Mouse (Mus musculus) neural tube, embryonic 12.5 days (tissue): ENCODE measurements around the gene Golga3. TPM values are rescaled to one million over a fixed set of nuclear protein-coding genes. Genes with fewer than 3 reads are reported as not detected.

Experiments used
- ATAC-seq: fragments of 200-750 bp; cut with Nextera tagmentation; 2 replicates; pipeline ENCODE4 v1.8.0; 2017; ENCODE audit warnings: low read depth, mild to moderate bottlenecking, moderate TSS enrichment, moderate library complexity; ENCODE audit not compliant: low FRiP score
- H3K27ac ChIP-seq: fragments of 300-500 bp; sonication (generic); 2 replicates; pipeline ENCODE4 v1.5.1; 2016
- H3K27me3 ChIP-seq: fragments of 300-500 bp; sonication (generic); replicated peaks from 2 replicates; pipeline ENCODE4 v1.6.1; 2016; ENCODE audit warnings: mild to moderate bottlenecking
- H3K36me3 ChIP-seq: fragments of 300-500 bp; sonication (generic); 2 replicates; pipeline ENCODE4 v1.6.1; 2016; ENCODE audit warnings: mild to moderate bottlenecking
- H3K4me1 ChIP-seq: fragments of 300-500 bp; sonication (generic); 2 replicates; pipeline ENCODE4 v1.6.1; 2016
- H3K4me2 ChIP-seq: fragments of 300-500 bp; sonication (generic); replicated peaks from 2 replicates; pipeline ENCODE4 v1.6.1; 2016; ENCODE audit warnings: mild to moderate bottlenecking
- H3K4me3 ChIP-seq: fragments of 300-500 bp; sonication (generic); 2 replicates; pipeline ENCODE4 v1.5.1; 2016
- H3K9ac ChIP-seq: fragments of 300-500 bp; sonication (generic); 2 replicates; pipeline ENCODE4 v1.6.1; 2016; ENCODE audit warnings: mild to moderate bottlenecking
- H3K9me3 ChIP-seq: fragments of 300-500 bp; sonication (generic); 2 replicates; pipeline ENCODE4 v1.6.1; 2016; ENCODE audit warnings: mild to moderate bottlenecking
- WGBS: fragments of 180-500 bp; shearing (Covaris S2); methylation state at CpG from one replicate; pipeline ENCODE4 v1.1.7; 2016; 5-methylcytosine and 5-hydroxymethylcytosine counted together
- polyA plus RNA-seq: library from polyadenylated mRNA; unstranded; fragments of >200 nt; fragmentation: Nextera tagmentation; extraction: Ambion mirVana; gene quantifications from 2 replicates; pipeline ENCODE4 v1.2.1, GENCODE M21; 2016

The Golga3 gene
- polyA plus RNA-seq, 1 experiment from 2014 or later = 23.0 TPM

GRCm38 (mm10) chr5:110244091-110244490 is 67.6 kb downstream of the Golga3 start:
- WGBS = 88% methylated on average over 2 of the region's 2 CpGs
- H3K27ac ChIP-seq = no peak overlapping the region
- H3K9ac ChIP-seq = no peak overlapping the region
- H3K27me3 ChIP-seq = no peaks in the 10 kb centered on the region
- no peak overlapping the region for H3K4me2 ChIP-seq
- H3K9me3 ChIP-seq = no peaks in the 10 kb centered on the region
- H3K4me1 ChIP-seq = no peaks in the 10 kb centered on the region
- H3K4me3 ChIP-seq = no peak overlapping the region
- ATAC-seq = no peak
- peaks cover 84% of the 10 kb centered on the region for H3K36me3 ChIP-seq

- H3K36me3 ChIP-seq = peaks cover 32% of the 10 kb centered on the region
- ATAC-seq = no peak
Observed at GRCm38 (mm10) chr5:110266941-110267340, 90.4 kb downstream of the Golga3 start.

DNA sequence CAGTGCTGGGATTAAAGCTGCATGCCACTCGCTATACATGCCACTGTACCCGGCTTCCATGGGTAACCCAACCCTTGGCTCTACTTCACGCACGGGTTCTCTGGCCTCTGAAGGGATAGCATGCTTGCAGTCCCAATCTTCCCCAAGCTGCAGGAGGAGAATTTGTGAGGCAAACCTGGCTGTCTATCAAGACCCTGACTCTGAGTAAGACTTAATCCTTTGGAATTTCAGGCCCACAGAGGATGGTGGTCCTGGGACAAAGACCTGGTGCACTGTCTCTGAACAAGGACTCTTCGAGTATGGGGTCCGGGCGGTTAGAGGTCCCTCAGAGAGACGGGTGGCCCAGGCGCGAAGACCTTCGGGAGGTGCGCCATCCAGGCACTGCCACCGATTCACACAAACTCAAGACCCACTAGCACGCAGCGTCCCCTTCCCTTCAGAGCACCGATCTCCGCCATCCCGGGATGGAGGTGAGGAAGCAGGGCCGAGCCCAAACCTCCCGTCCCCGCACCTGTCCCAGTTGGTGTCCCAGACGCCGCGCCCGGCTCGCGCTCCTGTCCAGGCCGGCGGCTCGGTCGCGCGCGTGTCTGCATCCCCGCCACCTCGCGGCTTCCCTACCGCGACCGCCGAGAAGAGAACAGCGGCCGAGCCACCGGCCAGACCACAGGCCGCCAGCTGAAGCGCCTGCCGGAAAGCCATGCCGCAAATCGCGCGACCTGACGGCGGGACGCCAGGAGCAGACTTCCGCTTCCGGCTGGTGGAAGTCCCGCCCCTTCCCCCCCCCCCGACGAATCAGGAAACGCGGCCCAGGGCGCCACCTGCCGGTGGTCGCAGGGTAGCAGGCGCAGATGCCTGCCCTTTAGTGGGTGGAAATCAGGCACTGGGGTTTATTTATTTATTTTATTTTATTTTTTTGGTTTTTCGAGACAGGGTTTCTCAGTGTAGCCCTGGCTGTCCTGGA is 92.9 kb downstream of the Golga3 start, which contains the start of gene Pgam5:
TSS of gene Pgam5 (minus strand) at position 773 of the 961 bp plus-strand sequence.
- peaks cover 8% of the 10 kb centered on the region for H3K4me1 ChIP-seq
- peak; percentile 90 for ATAC-seq
- peak within 1 kb of the TSS; percentile 98 for H3K4me3 ChIP-seq
- WGBS = under 1% methylated on average over 66 of the region's 66 CpGs
- peak within 1 kb of the TSS; percentile 84 for H3K4me2 ChIP-seq
- no peak within 1 kb of the TSS for H3K27ac ChIP-seq
- no peaks in the 10 kb centered on the region for H3K27me3 ChIP-seq
- H3K9ac ChIP-seq = peak within 1 kb of the TSS; percentile 89
- H3K9me3 ChIP-seq = no peaks in the 10 kb centered on the region
- H3K36me3 ChIP-seq = peaks cover 30% of the 10 kb centered on the region

More at GRCm38 (mm10) chr5:110266941-110267340, 90.4 kb downstream of the Golga3 start:
- Histone ChIP-seq H3K4me3 (no peak overlapping the region), H3K4me2 (no peak overlapping the region), H3K27ac (no peak overlapping the region), H3K4me1 (peaks cover 8% of the 10 kb centered on the region), H3K27me3 (no peaks in the 10 kb centered on the region), H3K9ac (no peak overlapping the region), H3K9me3 (no peaks in the 10 kb centered on the region)
- WGBS = 91% methylated on average over 4 of the region's 4 CpGs

DNA sequence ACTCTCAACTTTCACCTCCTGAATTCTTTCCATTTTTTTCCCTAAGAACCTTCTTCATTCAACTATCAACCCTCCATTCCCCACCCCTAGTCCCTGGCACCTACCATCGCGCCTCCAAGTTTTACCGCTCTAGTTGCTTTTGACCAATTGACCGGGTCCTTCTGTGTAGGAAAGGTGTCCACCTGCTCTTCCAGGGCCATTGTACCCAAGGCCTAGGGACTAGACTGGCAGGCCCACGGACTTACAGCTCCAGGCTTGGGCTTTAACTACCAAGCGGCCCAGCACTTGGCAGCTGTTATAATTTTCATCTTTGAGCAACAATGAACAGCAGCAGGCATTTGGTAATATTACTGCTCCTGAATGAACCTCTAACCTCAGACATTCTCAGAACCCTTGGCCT is 93.7 kb downstream of the Golga3 start:
- H3K9ac ChIP-seq = no peak overlapping the region
- peaks cover 22% of the 10 kb centered on the region for H3K36me3 ChIP-seq
- H3K27ac ChIP-seq = no peak overlapping the region
- H3K4me3 ChIP-seq = no peak overlapping the region
- peaks cover 8% of the 10 kb centered on the region for H3K4me1 ChIP-seq
- no peaks in the 10 kb centered on the region for H3K9me3 ChIP-seq
- H3K4me2 ChIP-seq = no peak overlapping the region
- WGBS = 95% methylated on average over 6 of the region's 6 CpGs
- H3K27me3 ChIP-seq = no peaks in the 10 kb centered on the region
- ATAC-seq = no peak

DNA sequence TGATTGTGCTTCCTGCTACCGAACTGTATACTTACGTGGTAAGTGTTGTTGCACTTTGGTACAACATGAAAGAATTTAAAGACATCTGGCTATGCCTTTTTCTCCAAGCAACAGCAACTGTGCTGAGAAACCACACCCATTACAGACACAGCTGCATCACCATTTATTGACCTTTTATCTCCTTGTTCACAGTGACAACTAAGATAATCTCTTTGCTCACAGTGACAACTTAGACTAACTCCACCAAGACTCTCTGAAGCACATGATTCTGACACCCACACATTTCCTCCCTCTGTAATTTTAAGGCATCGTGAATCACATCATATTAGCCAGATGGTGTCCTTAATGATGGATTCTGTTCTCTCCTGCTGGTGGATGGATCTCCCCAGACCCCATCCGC is 97.6 kb downstream of the Golga3 start:
- 86% methylated on average over 4 of the region's 4 CpGs for WGBS
- Histone ChIP-seq H3K9ac (no peak overlapping the region), H3K27me3 (no peaks in the 10 kb centered on the region), H3K4me1 (no peaks in the 10 kb centered on the region; the same call in 1 of the 2 replicates), H3K4me3 (no peak overlapping the region), H3K4me2 (no peak overlapping the region), H3K27ac (no peak overlapping the region), H3K36me3 (no peaks in the 10 kb centered on the region), H3K9me3 (no peaks in the 10 kb centered on the region)
- ATAC-seq = no peak

DNA sequence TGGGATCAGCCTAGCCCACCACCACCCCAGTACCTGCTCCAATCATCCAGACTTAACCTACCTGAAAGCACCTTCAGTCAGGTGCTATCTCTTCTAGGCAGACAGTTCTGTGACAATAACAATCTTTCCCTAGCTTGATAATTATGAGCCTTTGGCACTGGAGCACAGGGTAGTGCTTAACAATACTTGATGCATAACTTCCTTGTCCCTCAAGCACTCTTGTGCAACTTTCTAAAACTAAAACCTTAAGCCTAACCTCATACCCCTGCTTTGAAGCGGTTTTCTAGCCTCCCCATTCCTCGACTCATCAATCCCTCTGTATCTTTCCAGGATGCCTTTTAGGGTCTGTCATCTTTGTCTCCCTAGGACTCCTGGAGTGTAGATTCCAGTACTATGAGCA is 98.3 kb downstream of the Golga3 start:
- 69% methylated on average over 2 of the region's 2 CpGs for WGBS
- Histone ChIP-seq H3K36me3 (no peaks in the 10 kb centered on the region), H3K4me3 (no peak overlapping the region), H3K9ac (no peak overlapping the region), H3K9me3 (no peaks in the 10 kb centered on the region), H3K27me3 (no peaks in the 10 kb centered on the region), H3K4me2 (no peak overlapping the region), H3K4me1 (no peaks in the 10 kb centered on the region), H3K27ac (no peak overlapping the region)
- no peak for ATAC-seq

Other genes starting within 250 kb of the Golga3 start
- 24.8 and 29.9 TPM in 2 replicates for gene Zfp932, start 180.2 kb upstream of the Golga3 start, polyA plus RNA-seq
- 5.2 and 6.3 TPM in 2 replicates for gene Gm17655, start 104.2 kb upstream of the Golga3 start, polyA plus RNA-seq
- 0.65 and 0.70 TPM in 2 replicates for gene Gm35315, start 82.3 kb upstream of the Golga3 start, polyA plus RNA-seq
- 1.3 and 1.8 TPM in 2 replicates for gene Plcxd1, start 76.7 kb upstream of the Golga3 start, polyA plus RNA-seq
- 51.2 and 61.7 TPM in 2 replicates for gene Gtpbp6, start 68.5 kb upstream of the Golga3 start, polyA plus RNA-seq
- 9.3 and 14.0 TPM in 2 replicates for gene Zfp605, start 66.6 kb upstream of the Golga3 start, polyA plus RNA-seq
- gene Chfr, start 40.9 kb upstream of the Golga3 start, polyA plus RNA-seq = 97.0 and 97.8 TPM in 2 replicates
- 33.5 and 34.1 TPM in 2 replicates for gene Ankle2, start 54.3 kb downstream of the Golga3 start, polyA plus RNA-seq
- gene Pgam5, start 93.2 kb downstream of the Golga3 start, polyA plus RNA-seq = 84.7 and 93.8 TPM in 2 replicates
- 10.1 and 10.3 TPM in 2 replicates for gene Pxmp2, start 109.5 kb downstream of the Golga3 start, polyA plus RNA-seq
- 18.7 and 20.4 TPM in 2 replicates for gene Pole, start 109.6 kb downstream of the Golga3 start, polyA plus RNA-seq
- 2.1 and 2.4 TPM in 2 replicates for gene P2rx2, start 166.5 kb downstream of the Golga3 start, polyA plus RNA-seq
- not detected in 2 replicates for gene Lrcol1, start 168.0 kb downstream of the Golga3 start, polyA plus RNA-seq